Mouse (Mus musculus) olfactory bulb, adult 2 months (tissue): Measurements from ENCODE around the gene Mtmr3. TPM values are rescaled to one million over a fixed set of nuclear protein-coding genes. Genes with fewer than 3 reads are reported as not detected.
A peak's percentile ranks its signal among the peaks of the same experiment; 100 is the strongest.

Source experiments
- H3K27ac ChIP-seq: fragments of 200-500 bp; 2 replicates; pipeline ENCODE4 v1.5.1; 2012; ENCODE audit warnings: low read depth, low read length; ENCODE audit not compliant: insufficient read depth
- H3K4me1 ChIP-seq: fragments of 200-500 bp; 2 replicates; pipeline ENCODE4 v1.6.1; 2012; ENCODE audit warnings: low read length; ENCODE audit not compliant: control insufficient read depth, insufficient read depth
- H3K4me3 ChIP-seq: fragments of 200-500 bp; 2 replicates; pipeline ENCODE4 v1.5.1; 2012; ENCODE audit warnings: mild to moderate bottlenecking, low read depth, low read length, moderate library complexity; ENCODE audit not compliant: insufficient read depth
- CTCF ChIP-seq: fragments of 200-500 bp; IDR thresholded peaks from 2 replicates; pipeline ENCODE4 v1.5.1; 2012; ENCODE audit warnings: low read depth, mild to moderate bottlenecking, low read length, moderate library complexity; ENCODE audit not compliant: insufficient read depth
- POLR2A ChIP-seq: fragments of 200-500 bp; IDR thresholded peaks from 2 replicates; pipeline ENCODE4 v1.6.1; 2012; ENCODE audit warnings: mild to moderate bottlenecking, low read depth, low read length, moderate library complexity; ENCODE audit not compliant: insufficient read depth
- WGBS: fragments of 180-500 bp; shearing (Covaris S2); methylation state at CpG from one replicate; pipeline ENCODE4 v1.1.7; 2018; 5-methylcytosine and 5-hydroxymethylcytosine counted together
- polyA plus RNA-seq: library from polyadenylated mRNA; stranded (reverse); fragments of >200 nt; gene quantifications from 2 replicates; pipeline ENCODE4 v1.2.4, GENCODE M21; 2012; ENCODE audit warnings: low replicate concordance; ENCODE audit not compliant: missing spikeins, insufficient read depth, insufficient read length

The Mtmr3 gene
- polyA plus RNA-seq, 1 experiment = not detected

DNA sequence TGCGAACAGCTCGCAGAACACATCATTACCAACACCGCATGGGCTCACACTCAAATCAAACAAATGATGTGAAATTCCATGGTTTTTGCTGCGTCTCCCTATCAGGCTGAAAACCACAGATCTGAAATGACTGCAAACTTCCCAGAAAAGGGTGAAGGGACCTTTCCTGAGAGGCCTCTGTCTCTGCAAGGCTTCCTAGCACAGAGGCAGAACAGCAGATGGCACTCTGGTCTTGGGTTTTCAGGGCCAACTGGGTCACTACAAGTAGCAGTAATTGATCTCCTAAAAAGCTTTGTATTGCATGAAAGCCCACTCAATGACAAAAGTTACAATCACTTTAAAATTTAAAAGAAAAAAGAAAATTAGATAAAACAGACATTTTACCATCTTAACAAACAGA lies 93.8 kb downstream of the Mtmr3 start:
- H3K27ac ChIP-seq = no peak overlapping the region
- H3K4me3 ChIP-seq = no peak overlapping the region
- TF ChIP-seq POLR2A (no peak), CTCF (no peak)
- H3K4me1 ChIP-seq = peaks cover 4% of the 10 kb centered on the region
- 88% methylated on average over 4 of the region's 4 CpGs for WGBS

DNA sequence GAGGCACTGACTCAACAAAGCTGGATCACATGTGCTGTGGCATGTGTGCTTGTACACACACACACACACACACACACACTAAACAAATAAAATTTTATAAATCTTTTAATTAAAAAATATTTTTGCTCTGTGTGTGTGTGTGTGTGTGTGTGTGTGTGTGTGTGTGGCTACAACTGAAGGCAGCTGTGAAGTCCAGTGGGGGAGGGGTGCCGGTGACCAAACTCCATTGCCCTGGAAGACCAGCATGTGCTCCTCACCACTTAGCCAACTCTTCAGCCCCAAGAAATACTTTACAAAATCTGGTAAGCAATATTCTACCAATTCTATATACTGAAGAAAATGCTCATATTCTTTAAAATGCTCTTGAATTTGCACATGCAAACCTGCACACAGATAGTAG lies 94.4 kb downstream of the Mtmr3 start:
- no peak for TF ChIP-seq CTCF
- TF ChIP-seq POLR2A = no peak
- no peak overlapping the region for H3K4me3 ChIP-seq
- no peak overlapping the region for H3K27ac ChIP-seq
- WGBS = 100% methylated on average over 1 of the region's 1 CpGs
- peaks cover 4% of the 10 kb centered on the region for H3K4me1 ChIP-seq

GRCm38 (mm10) chr11:4499456-4499855 lies 95.2 kb downstream of the Mtmr3 start:
- 90% methylated on average over 2 of the region's 2 CpGs for WGBS
- no peak overlapping the region for H3K27ac ChIP-seq
- peaks cover 4% of the 10 kb centered on the region for H3K4me1 ChIP-seq
- TF ChIP-seq CTCF (no peak), POLR2A (no peak)
- H3K4me3 ChIP-seq = no peak overlapping the region

- no peak overlapping the region for H3K27ac ChIP-seq
- H3K4me1 ChIP-seq = peaks cover 4% of the 10 kb centered on the region
- TF ChIP-seq POLR2A (no peak), CTCF (no peak)
- WGBS = 90% methylated on average over 9 of the region's 9 CpGs
- no peak overlapping the region for H3K4me3 ChIP-seq
These were observed 95.9 kb downstream of the Mtmr3 start for GRCm38 (mm10) chr11:4498774-4499173.

GRCm38 (mm10) chr11:4497501-4498118 lies 97.1 kb downstream of the Mtmr3 start:
- Histone ChIP-seq H3K4me1 (peaks cover 4% of the 10 kb centered on the region), H3K4me3 (no peak overlapping the region), H3K27ac (peak overlapping the region; percentile 20; the same call in 1 of the 2 replicates)
- no peak for TF ChIP-seq CTCF
- TF ChIP-seq POLR2A = no peak
- 55% methylated on average over 10 of the region's 10 CpGs for WGBS

GRCm38 (mm10) chr11:4495021-4495540 lies 99.6 kb downstream of the Mtmr3 start:
- peaks cover 4% of the 10 kb centered on the region for H3K4me1 ChIP-seq
- H3K27ac ChIP-seq = no peak overlapping the region
- TF ChIP-seq CTCF (no peak), POLR2A (no peak)
- no peak overlapping the region for H3K4me3 ChIP-seq
- 89% methylated on average over 4 of the region's 4 CpGs for WGBS

DNA sequence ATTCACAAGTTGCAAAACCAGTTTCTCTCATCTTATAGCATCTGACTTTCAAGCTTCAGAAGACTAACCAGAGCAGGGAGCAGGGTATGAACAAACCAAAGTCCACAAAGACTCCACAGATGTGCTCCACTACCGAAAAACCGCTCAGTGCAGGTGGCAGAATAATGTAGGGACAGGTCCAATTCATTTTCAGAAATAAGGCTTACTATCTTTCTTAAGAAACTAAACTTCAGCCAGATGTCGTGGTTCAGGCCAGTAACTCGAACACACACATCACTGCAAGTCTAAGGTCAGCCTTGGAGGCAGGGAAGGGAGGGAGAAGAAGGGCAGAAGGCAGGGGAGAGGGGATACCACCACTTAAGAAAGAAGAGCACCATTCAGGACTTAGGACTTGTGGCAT lies 105.5 kb downstream of the Mtmr3 start:
- TF ChIP-seq CTCF (no peak), POLR2A (no peak)
- 91% methylated on average over 4 of the region's 4 CpGs for WGBS

GRCm38 (mm10) chr11:4488798-4489197 lies 105.9 kb downstream of the Mtmr3 start:
- TF ChIP-seq CTCF (no peak), POLR2A (no peak)
- WGBS = 95% methylated on average over 2 of the region's 2 CpGs
- Histone ChIP-seq H3K4me3 (no peak overlapping the region), H3K4me1 (peaks cover 2% of the 10 kb centered on the region), H3K27ac (no peak overlapping the region)

More for the DNA sequence above, 105.5 kb downstream of the Mtmr3 start:
- Histone ChIP-seq H3K4me3 (no peak overlapping the region), H3K27ac (no peak overlapping the region), H3K4me1 (peaks cover 2% of the 10 kb centered on the region)

- TF ChIP-seq CTCF (no peak), POLR2A (no peak)
- H3K4me3 ChIP-seq = no peak overlapping the region
- 96% methylated on average over 13 of the region's 13 CpGs for WGBS
- no peak overlapping the region for H3K27ac ChIP-seq
- peaks cover 2% of the 10 kb centered on the region for H3K4me1 ChIP-seq
These were observed 106.3 kb downstream of the Mtmr3 start for GRCm38 (mm10) chr11:4488367-4488766.

GRCm38 (mm10) chr11:4487401-4487965 lies 107.2 kb downstream of the Mtmr3 start:
- TF ChIP-seq POLR2A (no peak), CTCF (no peak)
- H3K4me3 ChIP-seq = no peak overlapping the region
- H3K27ac ChIP-seq = no peak overlapping the region
- WGBS = 59% methylated on average over 8 of the region's 8 CpGs
- peaks cover 2% of the 10 kb centered on the region for H3K4me1 ChIP-seq
